Mouse (Mus musculus) liver, adult (tissue): ENCODE results near the gene S100a1.

Experiments used
- GATA4 ChIP-seq: IDR thresholded peaks from 2 replicates; pipeline ENCODE4 v1.6.1; 2014; ENCODE audit warnings: mild to moderate bottlenecking, low read length; ENCODE audit not compliant: insufficient replicate concordance

The S100a1 gene

DNA sequence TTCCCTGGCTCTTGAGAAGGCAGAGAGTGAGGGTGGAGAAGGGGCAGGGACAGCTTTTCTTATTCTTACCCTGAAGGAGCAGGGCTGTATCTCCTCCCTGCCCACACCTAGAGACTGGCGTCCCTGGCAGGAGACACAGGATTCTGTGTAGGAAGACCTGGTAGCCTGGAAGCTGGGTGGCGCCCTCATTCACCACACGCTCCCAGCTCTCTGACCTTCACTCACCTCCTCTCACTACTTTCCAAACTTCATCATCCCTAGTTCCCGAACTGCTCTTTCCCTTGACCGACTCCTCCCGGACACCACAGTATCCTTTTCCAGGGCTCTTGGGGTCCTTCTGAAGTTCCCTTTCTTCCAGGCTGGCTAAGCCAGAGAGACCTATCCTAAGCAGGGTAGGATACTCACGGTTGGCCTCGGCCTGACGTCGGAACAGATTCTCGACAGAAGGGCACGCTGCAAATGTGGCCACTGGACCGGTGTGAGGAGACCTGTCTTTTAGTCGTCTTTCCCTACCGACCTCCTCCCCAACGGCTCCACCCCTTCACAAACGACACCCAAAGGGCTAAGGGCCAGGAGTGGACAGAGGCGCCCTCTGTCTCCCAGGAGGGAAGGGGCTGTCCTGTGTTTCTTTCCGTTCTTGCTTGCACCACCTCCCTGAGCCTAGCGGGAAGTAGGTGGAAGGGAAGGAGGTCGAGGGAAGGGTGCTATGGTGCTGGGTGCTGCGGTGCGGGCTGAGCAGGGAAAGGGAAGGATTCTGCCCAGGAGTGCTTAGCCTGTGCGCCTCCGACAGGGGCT is at the start of gene S100a1, which contains the start of gene S100a13:
TSS of gene S100a1 (minus strand) at position 597 of the 795 bp plus-strand sequence.
TSS of gene S100a13 (plus strand) at position 640 of the 795 bp plus-strand sequence.
- no peak for TF ChIP-seq GATA4

DNA sequence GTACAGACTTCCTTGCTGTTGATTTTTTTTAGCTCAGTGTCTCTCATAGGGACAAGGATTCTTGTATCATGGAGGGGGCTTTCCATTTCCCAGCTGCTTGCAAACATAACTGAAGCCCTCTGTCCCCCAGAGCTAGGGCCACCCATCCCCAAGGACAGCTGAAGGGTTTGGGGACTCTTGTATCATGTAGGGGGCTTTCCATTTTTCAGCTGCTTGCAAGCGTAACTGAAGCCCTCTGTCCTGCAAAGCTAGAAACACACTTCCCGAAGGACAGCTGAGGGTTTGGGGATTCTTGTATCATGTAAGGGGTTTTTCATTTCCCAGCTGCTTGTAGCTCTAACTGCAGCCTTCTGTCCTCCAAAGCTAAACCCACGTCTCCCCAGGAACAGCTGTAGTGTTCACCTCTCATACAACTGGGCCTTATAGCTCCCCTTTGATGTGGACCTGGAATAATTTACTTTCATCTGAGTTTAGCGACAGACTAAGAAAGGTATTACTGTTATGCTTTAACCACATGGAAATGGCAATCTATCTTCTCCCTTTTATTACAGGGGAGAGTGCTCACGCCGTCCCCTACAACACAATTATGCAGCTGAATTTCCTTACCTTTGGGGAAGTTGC is 45.9 kb upstream of the S100a1 start, which contains the start of gene S100a3:
TSS of gene S100a3 (plus strand) at position 571 of the 621 bp plus-strand sequence.
- TF ChIP-seq GATA4 = no peak

DNA sequence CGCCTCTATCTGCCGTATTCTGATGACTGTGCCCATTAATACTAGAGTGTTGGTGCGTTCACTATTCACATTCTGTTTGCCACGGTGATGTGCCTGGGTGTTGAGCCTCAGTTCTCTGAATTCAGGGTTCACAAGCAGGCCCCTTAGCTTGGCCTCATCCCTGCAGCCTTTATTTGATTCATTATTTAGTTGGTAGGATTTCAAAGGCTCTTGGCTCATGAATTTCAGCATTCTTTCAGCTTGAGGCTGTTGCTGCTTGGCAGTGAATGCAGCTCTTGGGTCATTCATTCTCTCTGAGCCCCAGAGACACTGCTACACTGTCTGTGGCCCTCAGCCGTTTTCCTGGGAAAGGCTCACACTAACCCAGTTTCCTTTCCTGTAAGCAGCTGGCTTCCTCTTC is 41.8 kb upstream of the S100a1 start:
- no peak for TF ChIP-seq GATA4

DNA sequence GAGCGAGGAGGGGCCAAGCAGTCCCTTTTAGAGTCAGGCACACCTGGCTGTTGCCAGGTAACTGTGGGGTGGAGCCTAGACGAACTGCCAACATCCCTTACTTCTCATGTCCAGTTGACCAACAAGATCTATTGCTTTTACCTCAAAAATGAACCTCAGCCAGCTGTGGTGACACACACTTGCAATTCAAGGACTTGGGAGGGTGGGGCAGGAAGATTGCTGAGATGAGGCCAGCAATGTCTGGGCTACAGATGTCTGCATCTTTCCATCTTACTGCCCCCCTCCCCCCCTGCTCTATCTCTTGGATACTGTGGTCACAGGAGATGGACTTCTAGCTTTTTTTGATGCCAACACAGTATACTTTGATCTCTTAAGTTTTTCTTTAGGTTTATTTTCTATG is 38.0 kb upstream of the S100a1 start:
- no peak for TF ChIP-seq GATA4

DNA sequence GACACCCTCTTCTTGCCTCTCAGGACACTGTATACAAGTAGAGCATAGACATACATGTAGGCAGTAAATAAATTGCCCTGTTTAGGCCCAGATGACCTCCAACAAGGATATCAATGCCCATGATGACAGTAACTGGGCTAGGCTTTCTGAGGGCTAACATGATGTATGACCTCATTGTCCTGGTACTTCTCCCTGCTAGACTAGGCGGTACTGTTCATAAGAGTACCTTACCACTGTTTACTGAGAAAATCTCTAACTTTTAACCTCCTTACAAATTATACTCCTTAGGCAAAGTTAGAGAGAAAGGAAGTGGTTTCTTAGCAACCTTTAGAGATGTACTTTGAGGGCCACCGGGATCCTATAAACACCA is 36.2 kb upstream of the S100a1 start:
- no peak for TF ChIP-seq GATA4

DNA sequence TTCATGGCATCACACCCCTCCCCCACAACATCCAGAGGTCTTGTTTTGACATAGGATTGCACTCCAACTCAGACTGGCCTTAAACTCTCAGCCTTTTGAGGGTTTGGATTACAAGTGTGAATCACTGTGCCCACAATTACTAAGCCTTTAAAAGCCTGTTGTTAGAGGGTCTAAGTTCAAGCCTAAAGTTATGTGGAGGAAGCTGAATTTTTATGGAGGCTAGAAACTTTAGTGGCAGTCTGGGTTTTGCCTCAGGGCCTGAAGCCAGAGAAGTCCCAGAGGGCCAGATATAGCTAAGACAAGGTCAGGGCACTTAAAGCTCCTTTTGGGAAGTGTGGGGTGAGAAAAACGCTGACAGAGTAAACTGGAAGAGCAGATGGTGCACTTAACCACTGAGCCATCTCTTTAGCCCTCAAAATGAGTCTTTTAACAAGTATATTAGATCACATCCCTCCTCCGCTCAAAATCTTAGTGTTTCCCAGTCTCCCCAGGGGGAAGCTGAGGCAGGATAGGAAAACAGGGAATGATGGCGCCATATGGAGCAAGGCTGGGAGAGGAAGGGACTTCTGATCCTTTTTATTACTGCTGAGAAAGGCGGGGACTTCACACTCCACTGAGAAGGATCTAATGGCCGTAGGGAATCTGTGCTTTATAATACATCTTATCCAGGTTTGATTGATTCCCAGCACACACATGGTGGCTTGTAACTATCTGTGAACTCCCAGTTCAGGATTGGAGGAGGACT is 35.7 kb upstream of the S100a1 start:
- TF ChIP-seq GATA4 = no peak

DNA sequence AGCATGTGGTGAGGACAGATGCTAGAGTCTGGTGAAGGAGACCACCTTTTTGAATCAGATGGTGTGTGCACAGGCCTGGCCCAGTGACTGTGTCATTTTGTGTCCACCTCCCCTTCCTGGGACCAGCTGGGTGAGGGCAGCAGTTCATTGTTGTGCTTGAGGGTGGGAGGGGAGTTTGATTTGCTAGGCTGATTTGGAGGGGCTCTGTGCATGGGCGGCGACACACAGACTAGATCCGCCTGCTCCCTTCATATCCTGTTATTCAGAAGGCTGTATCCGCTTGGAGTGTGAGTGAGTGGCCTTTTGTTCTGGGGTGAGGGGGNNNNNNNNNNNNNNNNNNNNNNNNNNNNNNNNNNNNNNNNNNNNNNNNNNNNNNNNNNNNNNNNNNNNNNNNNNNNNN is 26.7 kb upstream of the S100a1 start:
- peak; percentile 58; the same call in 1 of the 2 replicates for TF ChIP-seq GATA4

DNA sequence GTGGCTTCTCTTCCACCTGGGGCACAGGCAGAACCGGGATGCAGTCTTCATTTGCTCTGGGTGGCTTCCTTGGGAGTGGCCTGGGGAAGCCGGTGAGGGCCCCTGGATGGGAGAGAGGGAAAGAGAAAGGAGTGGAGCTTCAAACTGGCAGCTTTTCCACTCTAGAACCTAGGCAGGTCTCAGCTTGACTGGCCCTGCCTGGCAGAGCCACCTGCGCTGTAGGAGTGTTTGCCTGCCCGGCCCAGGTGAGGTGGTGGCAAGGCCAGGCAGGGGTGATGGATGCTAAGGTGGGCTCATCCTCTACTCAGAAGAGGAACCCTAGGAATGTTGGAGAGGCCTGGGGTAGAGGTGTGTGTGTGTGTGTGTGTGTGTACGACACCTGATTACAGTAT is 23.7 kb upstream of the S100a1 start:
- no peak for TF ChIP-seq GATA4

DNA sequence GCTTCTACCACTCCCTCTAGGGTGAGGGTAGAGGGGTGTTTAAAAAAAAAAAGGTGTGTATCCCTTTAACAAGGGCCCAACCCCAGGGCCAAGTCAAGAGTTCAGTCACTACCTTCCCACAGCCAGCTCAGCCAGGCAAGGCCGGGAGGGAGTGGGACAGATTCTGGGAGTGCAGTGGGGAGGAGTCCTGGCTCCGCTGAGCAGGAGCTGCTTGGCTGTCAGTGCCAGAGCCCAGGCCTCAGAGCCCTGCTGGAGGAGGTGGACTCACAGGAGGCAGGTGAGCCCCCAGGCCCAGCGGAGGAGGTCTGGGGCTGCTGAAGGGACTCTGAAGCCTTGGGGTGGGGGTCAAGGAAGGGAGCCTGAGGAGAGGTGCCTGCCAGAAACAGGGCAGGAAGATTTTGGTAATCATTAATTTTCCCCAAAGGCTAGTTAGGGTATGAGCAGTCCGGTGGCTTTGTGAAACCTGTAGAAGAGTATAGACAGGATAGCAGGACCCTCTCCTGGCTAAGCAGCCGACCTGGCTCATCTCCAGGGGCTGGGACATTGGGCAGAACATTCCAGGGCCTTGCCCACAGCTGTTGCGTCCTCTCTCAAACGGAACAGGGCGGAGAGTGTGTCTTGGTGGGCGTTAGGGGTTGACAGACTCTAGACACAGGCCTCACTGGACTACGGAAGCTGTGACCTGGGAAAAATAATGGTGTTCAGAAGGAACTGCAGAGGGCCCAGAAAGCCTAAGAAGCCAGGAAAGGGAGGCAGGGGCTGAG is 23.1 kb upstream of the S100a1 start, which contains the start of gene S100a16:
TSS of gene S100a16 (plus strand) at position 114 of the 764 bp plus-strand sequence.
- TF ChIP-seq GATA4 = no peak

DNA sequence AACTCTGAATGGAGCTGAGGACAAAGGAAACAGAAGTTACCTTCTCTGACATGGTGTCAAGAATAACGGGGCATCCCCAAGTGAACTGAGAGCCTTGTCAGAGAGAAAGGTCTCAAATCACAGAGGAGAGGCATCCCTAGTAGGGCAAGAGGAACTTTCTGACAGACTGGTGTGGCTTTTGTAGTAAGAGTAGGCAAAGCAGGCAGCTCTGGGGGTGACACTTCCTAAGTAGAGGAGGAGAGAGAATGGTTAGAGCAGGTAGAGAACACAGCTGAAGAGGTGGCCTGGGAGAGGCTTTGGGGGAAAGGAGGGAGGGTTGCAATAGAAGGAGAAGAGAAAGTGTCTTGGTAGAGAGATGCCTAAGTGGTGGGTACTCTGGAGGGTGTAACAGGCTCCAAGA is 21.3 kb upstream of the S100a1 start:
- TF ChIP-seq GATA4 = no peak

DNA sequence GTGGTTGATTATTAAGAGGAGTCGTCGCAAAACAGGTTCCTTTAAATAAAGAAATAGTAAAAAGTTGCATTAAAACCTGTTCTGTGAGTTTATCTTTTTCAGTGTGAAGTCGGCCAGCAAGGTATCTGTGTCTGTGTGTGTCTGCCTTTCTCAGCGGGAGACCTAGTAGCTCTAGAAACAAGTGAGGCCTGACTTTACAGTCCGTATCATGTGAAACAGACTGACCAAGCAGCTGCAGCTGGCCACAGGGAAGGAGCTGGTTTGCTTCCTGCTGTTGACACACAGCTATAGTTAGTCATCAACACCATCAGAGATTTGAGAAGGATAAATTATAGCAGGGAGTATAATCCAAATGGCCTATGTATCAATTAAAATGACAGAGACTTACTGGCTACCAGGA is 17.5 kb upstream of the S100a1 start:
- no peak for TF ChIP-seq GATA4

DNA sequence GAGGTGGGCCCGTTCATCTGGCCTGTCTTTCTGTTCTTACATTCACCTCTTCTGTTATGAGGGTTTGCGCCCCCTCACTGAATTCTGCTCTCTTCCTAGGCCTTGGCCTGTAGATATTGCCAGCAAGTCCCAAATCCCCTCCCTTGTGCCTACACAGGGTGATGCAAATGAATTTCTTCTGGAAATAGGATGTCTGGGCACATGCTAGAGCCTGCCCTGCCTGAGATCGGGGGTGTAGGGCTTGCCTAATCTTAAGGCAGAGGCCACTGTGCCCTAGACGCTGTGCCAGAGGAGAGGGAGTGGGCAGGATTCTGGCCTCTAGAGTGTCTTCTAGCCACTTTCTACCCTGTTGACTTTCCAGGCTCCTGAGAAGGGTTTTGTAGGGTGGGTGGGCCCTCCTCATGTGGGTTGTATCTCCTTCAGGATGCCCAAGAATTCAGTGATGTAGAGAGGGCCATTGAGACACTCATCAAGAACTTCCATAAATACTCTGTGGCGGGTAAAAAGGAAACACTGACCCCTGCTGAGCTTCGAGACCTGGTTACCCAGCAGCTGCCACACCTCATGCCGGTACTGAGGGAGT is 13.2 kb upstream of the S100a1 start:
- TF ChIP-seq GATA4 = no peak

DNA sequence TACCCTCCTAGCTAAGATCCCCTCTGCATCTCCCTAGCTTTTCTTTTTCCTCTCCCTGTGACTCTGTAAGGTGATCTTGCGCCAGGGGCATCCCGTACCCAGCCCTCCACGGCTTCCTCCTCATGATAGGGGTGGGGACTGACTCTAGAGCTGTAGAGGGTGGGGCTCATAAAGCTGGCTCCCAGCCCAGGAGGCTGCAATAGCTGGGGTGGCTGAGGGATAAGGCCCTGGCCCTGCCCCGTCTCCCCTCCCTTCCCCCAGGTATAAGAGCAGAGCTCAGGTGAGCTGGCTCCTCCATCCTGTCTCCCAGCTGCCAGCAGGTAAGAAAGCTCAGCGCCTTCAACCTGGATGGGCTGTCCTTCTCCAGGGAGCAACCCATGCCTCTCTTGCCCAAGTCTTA is 12.4 kb upstream of the S100a1 start, which contains the start of gene S100a14:
TSS of gene S100a14 (plus strand) at position 277 of the 400 bp plus-strand sequence.
- no peak for TF ChIP-seq GATA4

DNA sequence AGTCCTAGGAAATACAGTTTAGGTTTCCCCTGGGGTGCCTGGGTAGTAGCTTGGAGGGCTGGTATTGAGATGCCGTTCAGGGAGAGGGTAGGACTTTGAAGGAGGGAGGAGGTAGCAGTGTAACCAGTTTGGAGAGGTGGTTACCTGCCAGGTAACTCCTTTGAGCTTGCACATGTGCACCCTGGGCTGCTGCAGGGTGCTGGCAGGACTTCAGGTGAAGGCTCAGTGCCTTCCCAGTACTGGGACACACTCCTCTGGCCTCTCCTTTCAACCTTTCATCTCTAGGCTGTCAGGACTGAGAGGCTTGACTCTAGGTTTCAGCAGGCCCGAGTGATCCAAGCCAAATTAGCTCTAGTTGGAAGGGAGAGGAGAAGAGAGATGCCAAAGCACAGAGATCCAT is 11.9 kb upstream of the S100a1 start:
- TF ChIP-seq GATA4 = no peak
